Mouse (Mus musculus): ENCODE measurements around the gene Txnrd2. TPM values are rescaled to one million over a fixed set of nuclear protein-coding genes. Genes with fewer than 3 reads are reported as not detected.

Gene Txnrd2
- polyA plus RNA-seq, 1 experiment from 2014 or later: 24.8 TPM

DNA sequence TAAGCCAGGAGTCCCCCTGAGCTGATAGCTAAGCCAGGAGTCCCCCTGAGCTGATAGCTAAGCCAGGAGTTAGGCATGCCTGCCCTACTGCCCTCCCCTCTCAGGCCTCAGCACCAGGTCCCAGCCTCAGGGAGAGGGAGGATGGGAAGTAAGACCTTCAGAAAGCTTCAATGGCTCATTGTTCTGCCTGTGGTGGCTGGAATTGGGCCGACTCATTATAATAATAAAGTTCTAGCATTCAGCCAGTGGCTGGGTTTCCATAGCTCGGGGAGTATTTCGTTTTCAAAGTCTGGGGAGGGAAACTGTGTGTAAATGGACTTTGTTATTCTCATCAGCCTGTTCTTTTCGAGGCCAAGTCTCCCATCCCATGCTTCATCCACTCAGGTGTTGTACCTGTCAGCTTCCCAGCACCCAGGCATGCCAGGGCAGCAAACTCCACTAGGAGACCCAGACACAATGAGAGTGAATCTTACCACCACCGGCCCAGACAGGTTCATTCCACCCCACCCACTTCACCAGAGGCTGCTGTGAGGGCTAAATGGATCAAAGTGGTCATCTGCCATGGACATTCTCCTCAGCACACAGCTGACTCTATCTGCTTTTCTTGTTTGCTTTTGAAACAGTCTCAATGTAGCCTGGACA, 58.7 kb downstream of the Txnrd2 start:
- no peak for ATAC-seq (replicated peaks; ENCODE audit: low FRiP score)

GRCm38 (mm10) chr16:18486126-18486525, 59.9 kb downstream of the Txnrd2 start:
- WGBS: 94% methylated on average over 2 of the region's 2 CpGs
- ATAC-seq (replicated peaks; ENCODE audit: low FRiP score): no peak
- DNase-seq (ENCODE audit: low spot score): no peak
- Histone ChIP-seq H3K9ac (ENCODE audit: low read length) (no peak overlapping the region), H3K9me3 (ENCODE audit: control insufficient read depth, low read length) (no peaks in the 10 kb centered on the region), H3K27me3 (ENCODE audit: control insufficient read depth, insufficient read depth, low read length) (no peaks in the 10 kb centered on the region), H3K36me3 (ENCODE audit: control insufficient read depth, insufficient read depth, low read length) (no peaks in the 10 kb centered on the region), H3K27ac (ENCODE audit: low read depth, low read length) (no peak overlapping the region), H3K4me1 (replicated peaks; ENCODE audit: control insufficient read depth, insufficient read depth, low read length) (peaks cover 7% of the 10 kb centered on the region; the same call in 1 of the 2 replicates), H3K4me3 (ENCODE audit: low read depth, low read length) (no peak overlapping the region), H3K4me2 (ENCODE audit: low read depth, low read length, severe bottlenecking) (no peak overlapping the region)

More for the DNA sequence above, 58.7 kb downstream of the Txnrd2 start:
- H3K36me3 ChIP-seq (ENCODE audit: control insufficient read depth, insufficient read depth, low read length): no peaks in the 10 kb centered on the region
- H3K27me3 ChIP-seq (ENCODE audit: control insufficient read depth, insufficient read depth, low read length): no peaks in the 10 kb centered on the region
- H3K4me2 ChIP-seq (ENCODE audit: low read depth, low read length, severe bottlenecking): no peak overlapping the region
- no peak overlapping the region for H3K4me3 ChIP-seq (ENCODE audit: low read depth, low read length)
- peaks cover 7% of the 10 kb centered on the region; the same call in 1 of the 2 replicates for H3K4me1 ChIP-seq (replicated peaks; ENCODE audit: control insufficient read depth, insufficient read depth, low read length)
- no peaks in the 10 kb centered on the region for H3K9me3 ChIP-seq (ENCODE audit: control insufficient read depth, low read length)
- no peak overlapping the region for H3K27ac ChIP-seq (ENCODE audit: low read depth, low read length)
- H3K9ac ChIP-seq (ENCODE audit: low read length): peak overlapping the region; percentile 43
- DNase-seq (ENCODE audit: low spot score): peak; percentile 52
- 25% methylated on average over 5 of the region's 5 CpGs for WGBS

DNA sequence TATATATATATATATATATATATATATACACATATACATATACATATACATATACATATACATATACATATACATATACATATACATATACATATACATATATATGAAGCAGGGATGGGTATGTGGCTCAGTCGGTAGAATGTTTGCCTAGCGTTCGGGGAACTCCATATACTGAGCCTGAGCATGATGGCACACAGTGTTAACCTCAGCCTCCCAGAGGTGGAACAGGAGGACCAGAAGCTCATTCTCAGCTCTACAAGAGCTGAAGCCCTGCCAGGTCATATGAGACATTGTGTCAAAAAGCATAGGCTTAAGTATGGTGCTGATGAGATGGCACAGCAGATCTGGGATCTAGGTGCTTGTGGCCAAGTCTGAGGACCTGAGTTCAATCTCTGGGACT, 64.1 kb downstream of the Txnrd2 start:
- DNase-seq (ENCODE audit: low spot score) (no peak), ATAC-seq (replicated peaks; ENCODE audit: low FRiP score) (no peak)
- no peak overlapping the region for H3K9ac ChIP-seq (ENCODE audit: low read length)
- no peaks in the 10 kb centered on the region for H3K9me3 ChIP-seq (ENCODE audit: control insufficient read depth, low read length)
- no peaks in the 10 kb centered on the region for H3K36me3 ChIP-seq (ENCODE audit: control insufficient read depth, insufficient read depth, low read length)
- H3K4me3 ChIP-seq (ENCODE audit: low read depth, low read length): no peak overlapping the region
- 94% methylated on average over 3 of the region's 3 CpGs for WGBS
- no peaks in the 10 kb centered on the region for H3K27me3 ChIP-seq (ENCODE audit: control insufficient read depth, insufficient read depth, low read length)
- no peaks in the 10 kb centered on the region for H3K4me1 ChIP-seq (replicated peaks; ENCODE audit: control insufficient read depth, insufficient read depth, low read length)
- no peak overlapping the region for H3K27ac ChIP-seq (ENCODE audit: low read depth, low read length)
- no peak overlapping the region for H3K4me2 ChIP-seq (ENCODE audit: low read depth, low read length, severe bottlenecking)

DNA sequence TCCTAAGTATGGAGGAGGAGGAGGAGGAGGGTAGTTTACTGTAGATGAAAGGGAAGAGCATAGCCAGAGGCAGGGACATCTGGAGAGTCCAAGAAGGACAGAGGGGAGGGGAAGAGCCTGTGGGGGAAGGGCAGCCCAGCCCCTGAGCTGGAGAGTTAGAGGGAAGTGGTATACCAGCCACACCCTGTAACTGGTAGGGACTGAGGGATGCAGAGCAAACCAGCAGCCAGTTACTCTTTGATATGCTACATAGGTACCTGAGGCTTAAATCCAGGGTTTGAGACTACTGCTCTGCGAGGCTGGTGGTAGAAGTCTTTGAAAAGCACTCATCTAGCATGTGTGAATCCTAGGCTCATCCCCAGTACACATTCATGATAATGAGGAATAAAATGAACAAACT, 64.7 kb downstream of the Txnrd2 start:
- H3K9me3 ChIP-seq (ENCODE audit: control insufficient read depth, low read length): no peaks in the 10 kb centered on the region
- H3K4me2 ChIP-seq (ENCODE audit: low read depth, low read length, severe bottlenecking): no peak overlapping the region
- H3K4me1 ChIP-seq (replicated peaks; ENCODE audit: control insufficient read depth, insufficient read depth, low read length): no peaks in the 10 kb centered on the region
- no peak overlapping the region for H3K9ac ChIP-seq (ENCODE audit: low read length)
- H3K27me3 ChIP-seq (ENCODE audit: control insufficient read depth, insufficient read depth, low read length): no peaks in the 10 kb centered on the region
- DNase-seq (ENCODE audit: low spot score) (no peak), ATAC-seq (replicated peaks; ENCODE audit: low FRiP score) (no peak)
- WGBS: 74% methylated on average over 1 of the region's 1 CpGs
- no peak overlapping the region for H3K27ac ChIP-seq (ENCODE audit: low read depth, low read length)
- H3K36me3 ChIP-seq (ENCODE audit: control insufficient read depth, insufficient read depth, low read length): no peaks in the 10 kb centered on the region
- H3K4me3 ChIP-seq (ENCODE audit: low read depth, low read length): no peak overlapping the region

GRCm38 (mm10) chr16:18497865-18498515, 71.8 kb downstream of the Txnrd2 start:
- peak overlapping the region; percentile 66 for H3K4me3 ChIP-seq (ENCODE audit: low read depth, low read length)
- WGBS: 9% methylated on average over 6 of the region's 6 CpGs
- peak overlapping the region; percentile 67 for H3K4me2 ChIP-seq (ENCODE audit: low read depth, low read length, severe bottlenecking)
- H3K36me3 ChIP-seq (ENCODE audit: control insufficient read depth, insufficient read depth, low read length): no peaks in the 10 kb centered on the region; the same call in 1 of the 2 replicates
- no peaks in the 10 kb centered on the region for H3K27me3 ChIP-seq (ENCODE audit: control insufficient read depth, insufficient read depth, low read length)
- peak overlapping the region; percentile 70 for H3K27ac ChIP-seq (ENCODE audit: low read depth, low read length)
- peak overlapping the region; percentile 70 for H3K9ac ChIP-seq (ENCODE audit: low read length)
- H3K4me1 ChIP-seq (replicated peaks; ENCODE audit: control insufficient read depth, insufficient read depth, low read length): peaks cover 8% of the 10 kb centered on the region; the same call in 1 of the 2 replicates
- DNase-seq (ENCODE audit: low spot score) (no peak), ATAC-seq (replicated peaks; ENCODE audit: low FRiP score) (no peak; the same call in 1 of the 2 replicates)
- H3K9me3 ChIP-seq (ENCODE audit: control insufficient read depth, low read length): no peaks in the 10 kb centered on the region

GRCm38 (mm10) chr16:18498558-18498990, 72.4 kb downstream of the Txnrd2 start, which contains the start of the genes Gnb1l and Rtl10:
Gene Gnb1l, plus strand, starts transcription at chr16:18498713.
Gene Rtl10, plus strand, starts transcription at chr16:18498901.
- Histone ChIP-seq H3K4me2 (ENCODE audit: low read depth, low read length, severe bottlenecking) (peak within 1 kb of the TSS; percentile 67), H3K27ac (ENCODE audit: low read depth, low read length) (peak within 1 kb of the TSS; percentile 70), H3K9ac (ENCODE audit: low read length) (peak within 1 kb of the TSS; percentile 70), H3K9me3 (ENCODE audit: control insufficient read depth, low read length) (no peaks in the 10 kb centered on the region), H3K4me1 (replicated peaks; ENCODE audit: control insufficient read depth, insufficient read depth, low read length) (peaks cover 8% of the 10 kb centered on the region; the same call in 1 of the 2 replicates), H3K36me3 (ENCODE audit: control insufficient read depth, insufficient read depth, low read length) (no peaks in the 10 kb centered on the region; the same call in 1 of the 2 replicates), H3K4me3 (ENCODE audit: low read depth, low read length) (peak within 1 kb of the TSS; percentile 66), H3K27me3 (ENCODE audit: control insufficient read depth, insufficient read depth, low read length) (no peaks in the 10 kb centered on the region)
- peak; percentile 98 for DNase-seq (ENCODE audit: low spot score)
- peak; percentile 98 for ATAC-seq (replicated peaks; ENCODE audit: low FRiP score)
- under 1% methylated on average over 45 of the region's 51 CpGs for WGBS

- Histone ChIP-seq H3K9ac (ENCODE audit: low read length) (peak overlapping the region; percentile 70), H3K4me2 (ENCODE audit: low read depth, low read length, severe bottlenecking) (peak overlapping the region; percentile 67), H3K4me1 (replicated peaks; ENCODE audit: control insufficient read depth, insufficient read depth, low read length) (peaks cover 8% of the 10 kb centered on the region; the same call in 1 of the 2 replicates), H3K27me3 (ENCODE audit: control insufficient read depth, insufficient read depth, low read length) (no peaks in the 10 kb centered on the region), H3K9me3 (ENCODE audit: control insufficient read depth, low read length) (no peaks in the 10 kb centered on the region), H3K27ac (ENCODE audit: low read depth, low read length) (no peak overlapping the region), H3K4me3 (ENCODE audit: low read depth, low read length) (peak overlapping the region; percentile 66), H3K36me3 (ENCODE audit: control insufficient read depth, insufficient read depth, low read length) (no peaks in the 10 kb centered on the region; the same call in 1 of the 2 replicates)
- DNase-seq (ENCODE audit: low spot score): no peak
- no peak for ATAC-seq (replicated peaks; ENCODE audit: low FRiP score)
- WGBS: under 1% methylated on average over 24 of the region's 24 CpGs
These were observed 72.8 kb downstream of the Txnrd2 start for GRCm38 (mm10) chr16:18498996-18499395.

- H3K36me3 ChIP-seq (ENCODE audit: control insufficient read depth, insufficient read depth, low read length): no peaks in the 10 kb centered on the region; the same call in 1 of the 2 replicates
- ATAC-seq (replicated peaks; ENCODE audit: low FRiP score) (no peak), DNase-seq (ENCODE audit: low spot score) (peak; percentile 37)
- H3K4me1 ChIP-seq (replicated peaks; ENCODE audit: control insufficient read depth, insufficient read depth, low read length): peaks cover 8% of the 10 kb centered on the region; the same call in 1 of the 2 replicates
- no peak overlapping the region for H3K4me2 ChIP-seq (ENCODE audit: low read depth, low read length, severe bottlenecking)
- H3K9me3 ChIP-seq (ENCODE audit: control insufficient read depth, low read length): no peaks in the 10 kb centered on the region
- H3K4me3 ChIP-seq (ENCODE audit: low read depth, low read length): no peak overlapping the region
- no peak overlapping the region for H3K9ac ChIP-seq (ENCODE audit: low read length)
- H3K27me3 ChIP-seq (ENCODE audit: control insufficient read depth, insufficient read depth, low read length): no peaks in the 10 kb centered on the region
- 93% methylated on average over 6 of the region's 6 CpGs for whole genome bisulfite sequencing
- H3K27ac ChIP-seq (ENCODE audit: low read depth, low read length): no peak overlapping the region
These were observed 75.3 kb downstream of the Txnrd2 start for GRCm38 (mm10) chr16:18501531-18501930.

All from forebrain, embryonic 11.5 days (tissue).